Mouse (Mus musculus): ENCODE results near the gene Aph1c. TPM values are rescaled to one million over a fixed set of nuclear protein-coding genes. Genes with fewer than 3 reads are reported as not detected.

The Aph1c gene
- polyA plus RNA-seq (2015; fragmentation: Nextera tagmentation; extraction: Ambion mirVana) = 4.9 and 6.7 TPM in 2 replicates

DNA sequence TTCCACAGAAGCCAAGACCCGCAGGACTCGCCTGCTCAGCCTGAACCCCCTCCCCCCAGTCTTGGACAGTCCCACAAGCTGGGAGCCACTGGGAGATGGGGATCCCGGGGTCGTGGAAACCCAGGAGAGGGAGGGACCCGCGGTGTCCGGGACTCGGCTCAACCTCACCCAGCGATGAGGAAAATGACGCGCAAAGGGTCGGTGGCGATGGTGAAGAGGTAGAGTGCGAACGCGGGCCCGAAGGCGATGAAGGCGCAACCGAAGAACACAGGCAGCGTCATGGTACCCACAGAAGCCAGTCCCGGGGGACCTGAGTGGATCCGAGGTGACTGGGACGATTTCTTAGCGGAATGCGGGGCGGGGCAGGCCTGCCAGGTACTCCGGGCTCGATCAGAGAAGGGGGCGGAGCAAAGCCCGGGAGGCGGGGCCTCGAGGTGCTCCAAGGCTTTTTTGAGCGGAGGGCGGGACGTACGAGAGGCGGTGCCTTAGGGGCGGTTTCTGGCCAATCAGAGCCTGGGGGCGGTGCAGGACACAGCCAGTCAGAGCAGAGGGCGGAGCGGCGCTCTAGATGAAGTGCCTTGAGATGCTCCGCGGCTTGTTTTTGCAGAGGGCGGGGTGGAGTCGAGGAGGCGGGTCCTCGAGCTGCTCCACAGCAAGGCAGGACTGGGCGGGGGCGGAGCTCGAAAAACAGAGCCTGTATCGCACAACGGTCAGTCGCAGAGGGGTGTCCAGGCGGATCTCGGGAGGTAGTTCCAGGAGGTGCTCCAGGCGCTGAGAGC, at the start of gene Aph1c:
Gene Aph1c (minus strand): TSS at position 409 of the 779 bp plus-strand sequence.

GRCm38 (mm10) chr9:66796739-66797138, 37.8 kb downstream of the Aph1c start, which contains the start of gene Gm10647:
Gene Gm10647 (plus strand): TSS chr9:66797039.

DNA sequence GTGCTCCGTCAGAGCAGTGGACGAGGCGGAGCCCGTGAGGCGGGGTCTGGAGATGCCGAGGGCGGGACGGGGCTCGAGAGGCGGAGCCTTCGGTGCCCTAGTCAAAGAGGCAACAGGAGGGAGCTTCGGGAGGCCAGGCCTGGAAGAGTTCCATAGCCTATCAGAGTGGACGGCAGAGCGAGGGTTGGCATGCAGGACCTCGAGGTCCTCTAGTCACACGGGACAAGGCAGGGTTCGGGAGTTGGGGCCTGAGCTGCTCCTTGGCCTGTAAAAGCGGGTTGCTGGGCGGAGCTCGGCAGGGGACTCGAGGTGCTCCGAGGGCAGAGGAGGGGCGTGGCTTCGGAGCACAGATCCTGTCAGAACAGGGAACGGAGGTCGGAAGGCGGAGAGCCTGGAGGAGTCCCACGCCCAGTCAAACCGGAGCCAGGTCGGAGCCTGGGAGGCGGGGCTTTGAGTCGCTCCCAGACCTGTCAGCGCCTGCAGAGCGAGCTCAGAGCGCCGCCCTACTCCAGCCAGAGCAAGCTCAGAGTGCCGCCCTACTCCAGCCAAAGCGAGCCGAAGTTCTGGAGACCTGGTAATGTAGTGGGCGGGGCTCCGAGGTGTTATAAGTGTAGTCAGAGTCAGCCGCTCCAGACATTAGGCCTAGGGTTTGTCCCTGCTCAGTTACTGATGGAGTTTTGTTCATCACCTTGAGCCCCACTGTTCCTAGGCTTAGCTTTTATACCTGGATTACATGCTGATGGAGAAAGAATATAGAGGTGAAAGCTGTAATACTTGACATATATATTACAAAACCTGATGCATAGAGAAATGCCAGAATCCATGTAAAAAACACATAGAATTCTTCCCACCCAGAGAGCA, 38.8 kb downstream of the Aph1c start, which contains the start of gene Aph1b:
Gene Aph1b (minus strand): TSS at position 27 of the 861 bp plus-strand sequence.

Other genes with a start within 250 kb of the Aph1c start
- 25.7 and 33.9 TPM in 2 replicates for gene Usp3, start 241.6 kb downstream of the Aph1c start, polyA plus RNA-seq (2015; fragmentation: Nextera tagmentation; extraction: Ambion mirVana)
- gene Car12, start 121.0 kb downstream of the Aph1c start, polyA plus RNA-seq (2015; fragmentation: Nextera tagmentation; extraction: Ambion mirVana) = 0.18 and 0.32 TPM in 2 replicates
- 2.2 and 3.1 TPM in 2 replicates for gene Aph1b, start 39.2 kb downstream of the Aph1c start, polyA plus RNA-seq (2015; fragmentation: Nextera tagmentation; extraction: Ambion mirVana)
- gene Gm10647, start 37.7 kb downstream of the Aph1c start, polyA plus RNA-seq (2015; fragmentation: Nextera tagmentation; extraction: Ambion mirVana) = 0.10 and 0.39 TPM in 2 replicates
- gene Rab8b, start 85.0 kb upstream of the Aph1c start, polyA plus RNA-seq (2015; fragmentation: Nextera tagmentation; extraction: Ambion mirVana) = 38.9 and 39.6 TPM in 2 replicates
- gene Rps27l, start 111.4 kb upstream of the Aph1c start, polyA plus RNA-seq (2015; fragmentation: Nextera tagmentation; extraction: Ambion mirVana) = 582 and 638 TPM in 2 replicates
- gene Lactb, start 140.8 kb upstream of the Aph1c start, polyA plus RNA-seq (2015; fragmentation: Nextera tagmentation; extraction: Ambion mirVana) = 6.8 and 7.9 TPM in 2 replicates
- 220 and 249 TPM in 2 replicates for gene Tpm1, start 214.7 kb upstream of the Aph1c start, polyA plus RNA-seq (2015; fragmentation: Nextera tagmentation; extraction: Ambion mirVana)